Mouse (Mus musculus) heart, adult 2 months (tissue): Measurements from ENCODE around the gene Nrg4.

Experiments used
- EP300 ChIP-seq: fragments of 200-500 bp; IDR thresholded peaks from 2 replicates; pipeline ENCODE4 v1.6.1; 2011; ENCODE audit warnings: low read depth, low read length, control low read depth; ENCODE audit not compliant: insufficient read depth
- POLR2A ChIP-seq: fragments of 200-500 bp; IDR thresholded peaks from 2 replicates; pipeline ENCODE4 v1.6.1; 2011; ENCODE audit warnings: mild to moderate bottlenecking, low read depth, low read length, control low read depth; ENCODE audit not compliant: insufficient read depth

- no peak for TF ChIP-seq EP300
- TF ChIP-seq POLR2A, result no peak
These were observed 4.0 kb downstream of the Nrg4 start for GRCm38 (mm10) chr9:55322641-55323040.
